Mouse (Mus musculus): ENCODE measurements around the gene Golgb1.

Golgb1 gene

DNA sequence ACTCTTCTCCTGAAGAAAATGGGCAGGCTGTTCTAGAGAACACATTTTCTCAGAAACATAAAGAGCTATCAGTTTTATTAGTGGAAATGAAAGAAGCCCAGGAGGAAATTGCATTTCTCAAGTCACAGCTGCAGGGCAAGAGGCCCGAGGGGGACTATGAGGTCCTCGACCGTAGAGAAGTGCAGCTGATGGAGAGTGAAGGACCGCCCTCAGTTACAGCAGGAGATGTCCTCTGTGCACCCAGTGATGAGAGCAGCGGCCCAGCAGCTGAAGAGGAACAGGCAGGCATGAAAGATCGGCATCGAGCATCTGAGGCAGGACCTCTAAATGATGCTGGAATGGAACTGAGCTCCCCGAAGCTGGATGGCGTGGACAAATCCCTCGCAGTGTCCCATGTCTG is 37.0 kb downstream of the Golgb1 start:
- in situ Hi-C loops (cut with MboI; ENCODE audit: unreplicated experiment in 2 of 2) = no loop called here

- in situ Hi-C loops (cut with MboI; ENCODE audit: unreplicated experiment in 2 of 2) = no loop called here
These were observed 37.4 kb downstream of the Golgb1 start for GRCm38 (mm10) chr16:36912311-36912710.

DNA sequence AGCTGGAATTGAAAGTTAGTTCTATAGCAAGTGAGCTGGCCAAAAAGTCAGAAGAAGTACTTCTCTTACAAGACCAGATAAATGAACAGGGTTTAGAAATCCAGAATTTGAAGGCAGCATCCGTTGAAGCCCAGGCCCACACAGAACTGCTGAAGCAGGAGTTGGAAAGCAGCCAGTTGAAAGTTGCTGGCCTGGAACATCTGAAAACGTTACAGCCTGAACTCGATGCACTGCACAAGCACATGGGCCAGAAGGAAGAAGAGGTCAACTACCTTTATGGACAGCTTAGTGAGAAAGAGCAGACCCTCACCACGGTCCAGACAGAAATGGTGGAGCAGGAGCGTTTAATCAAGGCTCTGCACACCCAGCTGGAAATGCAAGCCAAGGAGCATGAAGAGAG is 39.3 kb downstream of the Golgb1 start:
- in situ Hi-C loops (cut with MboI; ENCODE audit: unreplicated experiment in 2 of 2) = no loop called here

DNA sequence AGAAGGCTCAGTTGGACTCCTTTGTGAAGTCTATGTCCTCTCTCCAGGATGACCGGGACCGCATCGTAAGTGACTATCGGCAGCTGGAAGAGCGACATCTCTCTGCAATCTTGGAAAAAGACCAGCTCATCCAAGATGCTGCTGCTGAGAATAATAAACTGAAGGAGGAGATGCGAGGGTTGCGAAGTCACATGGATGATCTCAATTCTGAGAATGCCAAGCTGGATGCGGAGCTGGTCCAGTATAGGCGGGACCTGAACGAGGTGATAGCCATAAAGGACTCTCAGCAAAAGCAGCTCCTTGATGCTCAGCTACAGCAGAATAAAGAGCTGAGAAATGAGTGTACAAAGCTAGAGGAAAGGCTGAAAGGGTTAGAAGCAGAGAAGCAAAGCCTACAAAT is 43.6 kb downstream of the Golgb1 start:
- in situ Hi-C loops (cut with MboI; ENCODE audit: unreplicated experiment in 2 of 2) = loop anchor here in 1 of 2 experiments (5.0 kb wide), 1 partner anchor 36 kb away; no protein-coding TSS in a partner anchor

DNA sequence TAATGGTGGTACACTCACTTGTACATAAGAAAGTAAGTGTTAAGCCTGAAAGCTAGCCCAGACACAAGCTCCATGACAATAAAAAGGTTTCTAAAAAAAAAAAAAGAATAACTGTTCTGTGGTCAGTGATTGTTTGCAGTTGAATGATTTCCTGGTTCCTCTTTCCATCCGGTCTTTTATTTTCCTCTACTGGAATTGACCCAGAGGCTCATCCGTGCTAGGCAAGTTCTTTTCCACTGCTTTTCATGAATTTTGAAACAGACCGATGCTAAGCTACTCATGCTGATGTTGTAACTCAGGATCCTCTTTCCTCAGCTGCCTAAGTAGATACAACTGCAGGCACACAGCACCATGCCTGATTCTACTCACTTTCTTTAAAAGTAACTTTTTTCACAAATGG is 45.5 kb downstream of the Golgb1 start:
- in situ Hi-C loops (cut with MboI; ENCODE audit: unreplicated experiment in 2 of 2) = no loop called here

GRCm38 (mm10) chr16:36921067-36921613 is 46.2 kb downstream of the Golgb1 start:
- in situ Hi-C loops (cut with MboI; ENCODE audit: unreplicated experiment in 2 of 2) = no loop called here

DNA sequence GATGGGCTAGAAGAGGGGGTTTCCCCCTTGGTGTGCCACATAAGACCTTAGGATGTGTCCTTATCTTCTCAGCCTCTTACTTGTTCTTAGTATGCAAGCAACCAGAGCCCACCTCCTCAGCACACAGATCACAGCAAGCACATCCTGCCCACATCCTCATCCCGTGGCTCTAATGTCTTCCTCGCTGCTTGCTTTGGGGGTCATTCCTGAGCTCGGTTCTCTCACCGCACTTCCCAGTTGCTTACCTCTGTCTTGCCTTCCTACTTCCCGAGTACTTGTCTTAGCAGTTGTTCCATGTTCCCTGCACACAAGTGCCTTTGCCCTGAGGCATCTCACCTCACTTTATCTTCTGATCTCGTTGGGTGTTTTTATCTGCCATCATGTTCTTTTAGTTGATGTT is 47.0 kb downstream of the Golgb1 start:
- in situ Hi-C loops (cut with MboI; ENCODE audit: unreplicated experiment in 2 of 2) = no loop called here

- in situ Hi-C loops (cut with MboI; ENCODE audit: unreplicated experiment in 2 of 2) = no loop called here
These were observed 49.4 kb downstream of the Golgb1 start for GRCm38 (mm10) chr16:36924312-36924711.

DNA sequence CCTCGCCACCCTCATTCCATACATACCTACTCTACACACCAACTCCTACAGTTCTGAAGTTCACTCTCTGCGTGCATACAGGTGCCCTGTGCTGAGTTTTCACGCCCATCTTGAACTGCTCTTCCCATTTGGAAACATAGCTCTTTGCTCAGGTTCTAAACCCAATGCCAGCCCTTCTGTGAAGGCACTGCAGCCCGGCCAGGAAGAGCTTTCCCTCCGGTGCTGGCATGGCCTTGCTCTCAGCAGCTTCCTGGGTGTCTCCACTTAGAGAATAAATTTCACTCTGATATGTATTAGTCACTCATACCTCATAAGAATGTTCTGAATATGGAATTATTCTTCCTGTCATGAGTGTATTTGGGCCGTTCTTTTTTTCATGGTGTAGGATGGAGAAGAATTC is 50.4 kb downstream of the Golgb1 start:
- in situ Hi-C loops (cut with MboI; ENCODE audit: unreplicated experiment in 2 of 2) = no loop called here

GRCm38 (mm10) chr16:36925797-36926196 is 50.9 kb downstream of the Golgb1 start:
- in situ Hi-C loops (cut with MboI; ENCODE audit: unreplicated experiment in 2 of 2) = no loop called here

GRCm38 (mm10) chr16:36926514-36927447 is 51.8 kb downstream of the Golgb1 start:
- in situ Hi-C loops (cut with MboI; ENCODE audit: unreplicated experiment in 2 of 2) = no loop called here

DNA sequence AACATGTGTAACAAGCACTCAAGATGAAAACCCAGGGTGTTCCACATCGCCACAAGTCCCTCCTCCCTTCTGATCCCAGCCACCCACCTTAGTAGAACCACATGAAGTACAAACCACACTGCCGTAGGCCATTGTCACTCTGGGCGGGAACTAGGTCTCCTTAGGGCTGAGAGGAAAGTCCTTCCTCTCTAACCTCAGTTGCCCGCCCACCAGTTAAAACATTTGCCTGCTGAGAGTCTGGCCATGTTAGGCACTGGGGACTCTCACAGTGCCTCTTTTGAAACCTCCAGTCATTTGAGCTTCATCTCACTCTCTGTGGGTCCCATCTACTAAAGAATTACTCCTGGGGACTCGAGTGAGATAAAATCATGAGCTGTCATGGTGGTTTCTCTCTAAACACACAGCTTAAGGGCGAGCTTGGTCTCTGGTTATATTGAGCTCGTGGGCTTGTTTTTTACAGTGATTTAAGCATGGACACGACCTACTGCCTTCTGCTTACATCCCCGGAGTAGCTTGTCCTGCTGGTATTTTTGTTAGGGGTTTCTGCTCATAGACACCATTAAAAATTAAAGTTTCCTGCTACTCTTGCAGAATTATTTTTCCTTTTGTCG is 52.7 kb downstream of the Golgb1 start:
- in situ Hi-C loops (cut with MboI; ENCODE audit: unreplicated experiment in 2 of 2) = no loop called here

- in situ Hi-C loops (cut with MboI; ENCODE audit: unreplicated experiment in 2 of 2) = no loop called here
These were observed 53.2 kb downstream of the Golgb1 start for GRCm38 (mm10) chr16:36928106-36928500.

DNA sequence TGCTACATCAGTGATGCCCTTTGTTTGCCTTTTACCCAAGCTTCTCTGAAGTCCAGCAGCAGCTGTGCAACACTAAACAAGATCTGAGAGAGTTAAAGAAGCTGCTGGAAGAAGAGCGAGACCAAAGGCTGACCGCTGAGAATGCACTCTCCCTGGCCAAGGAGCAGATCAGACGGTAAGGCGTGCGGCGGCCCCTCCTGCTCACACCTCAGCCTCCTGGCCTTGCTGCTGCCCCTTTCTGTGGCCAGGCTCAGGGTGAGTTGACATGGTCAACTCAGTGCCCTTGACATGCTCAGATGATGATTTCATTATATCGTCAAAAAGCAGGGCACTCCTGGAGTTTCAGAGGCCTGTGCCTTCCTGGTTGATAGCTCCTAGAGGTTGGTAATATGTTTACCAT is 54.3 kb downstream of the Golgb1 start:
- in situ Hi-C loops (cut with MboI; ENCODE audit: unreplicated experiment in 2 of 2) = no loop called here

GRCm38 (mm10) chr16:36930231-36931136 is 55.5 kb downstream of the Golgb1 start:
- in situ Hi-C loops (cut with MboI; ENCODE audit: unreplicated experiment in 2 of 2) = no loop called here

GRCm38 (mm10) chr16:36931381-36931780 is 56.4 kb downstream of the Golgb1 start:
- in situ Hi-C loops (cut with MboI; ENCODE audit: unreplicated experiment in 2 of 2) = no loop called here

DNA sequence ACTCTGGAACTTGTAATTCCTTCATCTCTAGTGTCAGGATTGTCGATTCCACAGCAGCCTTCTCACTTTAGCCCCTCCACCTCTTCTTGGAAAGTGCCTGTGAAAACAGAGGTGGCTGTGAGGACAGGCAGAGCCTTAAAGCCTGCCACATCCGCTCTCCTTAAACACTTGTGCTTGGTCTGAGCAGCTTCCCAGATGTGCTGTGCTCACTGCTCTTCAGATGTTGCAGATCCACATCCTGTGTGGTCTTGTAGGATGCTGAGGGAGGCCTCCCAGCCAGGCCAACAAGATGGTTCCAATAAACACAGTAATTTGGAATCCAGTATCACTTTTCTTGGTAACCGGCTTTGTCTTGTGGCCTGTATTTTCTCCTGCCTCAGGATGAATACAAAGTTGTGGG is 57.0 kb downstream of the Golgb1 start:
- in situ Hi-C loops (cut with MboI; ENCODE audit: unreplicated experiment in 2 of 2) = no loop called here

GRCm38 (mm10) chr16:36932546-36932945 is 57.6 kb downstream of the Golgb1 start:
- in situ Hi-C loops (cut with MboI; ENCODE audit: unreplicated experiment in 2 of 2) = no loop called here

DNA sequence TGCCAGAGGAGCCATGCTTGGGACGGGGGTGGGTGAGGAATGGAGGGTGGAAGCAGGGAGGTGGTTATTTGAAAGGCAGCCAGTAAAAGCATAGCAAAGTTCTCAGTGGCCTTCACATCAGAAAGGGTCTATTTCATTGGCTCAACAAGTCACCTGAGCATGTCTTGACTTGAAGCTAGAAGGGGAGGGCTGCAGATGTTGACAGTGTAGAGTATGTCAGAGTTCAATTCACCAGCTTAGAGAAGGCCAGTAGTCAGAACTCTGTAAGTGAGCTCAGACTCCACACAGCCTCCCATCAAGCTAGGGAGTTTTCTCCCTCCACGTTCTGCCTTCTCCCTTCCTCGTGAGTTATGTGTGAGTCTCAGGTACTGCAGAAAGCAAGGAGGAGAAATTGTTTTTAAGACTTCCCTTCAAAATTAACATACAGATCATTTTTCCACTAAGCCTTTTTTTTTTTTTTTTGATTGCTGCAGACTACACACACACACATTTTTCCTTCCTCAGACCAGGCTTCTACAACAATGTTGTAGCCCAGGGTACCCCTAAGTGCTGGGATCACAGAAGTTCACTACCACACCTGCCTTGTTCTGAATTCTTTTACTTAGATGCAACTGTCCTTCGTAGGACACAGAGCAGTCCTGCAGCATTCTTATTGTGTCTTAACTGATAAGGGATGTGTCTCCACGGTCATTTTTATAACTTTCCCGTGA is 59.3 kb downstream of the Golgb1 start:
- in situ Hi-C loops (cut with MboI; ENCODE audit: unreplicated experiment in 2 of 2) = no loop called here
